In the genomic region with DNA sequence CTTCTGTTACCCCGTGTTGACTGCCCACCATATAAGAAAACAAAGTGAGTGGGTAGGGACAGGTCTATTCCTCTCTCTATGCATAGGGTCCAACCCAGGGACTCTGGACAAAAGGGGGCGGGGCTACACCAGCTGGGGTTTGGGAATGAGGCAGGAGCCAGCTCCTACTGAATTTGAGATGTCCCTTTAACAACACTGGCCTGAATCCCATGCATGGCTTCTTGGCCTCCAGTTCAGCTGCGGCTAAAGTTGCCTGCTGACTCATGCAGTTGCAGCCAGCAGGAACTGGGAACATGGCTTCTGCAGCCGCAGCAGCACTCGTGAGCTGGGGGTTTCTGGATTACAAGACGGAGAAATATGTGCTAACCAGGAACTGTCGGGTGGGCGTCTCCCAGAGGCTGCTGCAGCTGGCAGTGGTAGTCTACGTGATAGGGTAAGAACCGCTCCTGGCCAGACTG, we compare ENCODE assay signal across 8 mouse cellular contexts. TPM values are rescaled to one million over a fixed set of nuclear protein-coding genes. Genes with fewer than 3 reads are reported as not detected.
DNase-seq lines count a peak whose midpoint lies in the region; ATAC-seq and TF ChIP-seq lines count a peak whose summit lies in the region.

A gene (plus strand): TSS at position 135 of the 458 bp plus-strand sequence.

- H3K36me3 ChIP-seq in hindbrain, embryonic 16.5 days (ENCODE audit: control insufficient read depth, insufficient read depth, low read length) = no peaks in the 10 kb centered on the region
- H3K36me3 ChIP-seq in liver, postnatal 0 days (replicated peaks; ENCODE audit: insufficient read depth, low read length) = no peaks in the 10 kb centered on the region
- H3K36me3 ChIP-seq in neural tube, embryonic 13.5 days = no peaks in the 10 kb centered on the region

- no peak for TF ChIP-seq EP300 in liver, postnatal 0 days (IDR thresholded peaks at IDR 0.05; ENCODE audit: low read depth)

- peak within 1 kb of the TSS; percentile 72 for H3K27ac ChIP-seq in hindbrain, embryonic 16.5 days (ENCODE audit: low read depth, low read length)
- no peak within 1 kb of the TSS for H3K27ac ChIP-seq in liver, postnatal 0 days (ENCODE audit: low read depth)
- H3K27ac ChIP-seq in neural tube, embryonic 13.5 days (replicated peaks) = peak within 1 kb of the TSS; percentile 49

- WGBS in hindbrain, embryonic 16.5 days = 2% methylated on average over 10 of the region's 10 CpGs
- WGBS in liver, postnatal 0 days (ENCODE audit: insufficient replicate concordance) = 3% methylated on average over 10 of the region's 10 CpGs
- 3% methylated on average over 10 of the region's 10 CpGs for WGBS in neural tube, embryonic 13.5 days

- ATAC-seq in hindbrain, embryonic 16.5 days = peak; percentile 70
- ATAC-seq in liver, postnatal 0 days = peak; percentile 14; the same call in 1 of the 2 replicates
- peak; percentile 29; the same call in 1 of the 2 replicates for ATAC-seq in neural tube, embryonic 13.5 days (ENCODE audit: low read depth)

- no peaks in the 10 kb centered on the region for H3K9me3 ChIP-seq in hindbrain, embryonic 16.5 days (ENCODE audit: control insufficient read depth, low read length)
- H3K9me3 ChIP-seq in liver, postnatal 0 days (ENCODE audit: low read length) = no peaks in the 10 kb centered on the region
- no peaks in the 10 kb centered on the region for H3K9me3 ChIP-seq in neural tube, embryonic 13.5 days

- intact Hi-C loops in gastrocnemius, postnatal 14 days (cut with DNase I; ENCODE audit: low total_unique reads) = no loop called here

- DNase-seq in ES-CJ7 (ENCODE audit: low read depth, low spot score) = peak; percentile 21
- peak; percentile 67 for DNase-seq in brain, adult 2 months (ENCODE audit: low read depth, low spot score)
- peak; percentile 78 for DNase-seq in gastrocnemius, postnatal 14 days
- peak; percentile 31 for DNase-seq in liver, postnatal 0 days
- DNase-seq in natural killer cell, adult 2 months (ENCODE audit: low spot score in 2 of 2) = no peak
- DNase-seq in right cerebral cortex, adult 2 months (ENCODE audit: low spot score in 2 of 2) = no peak

- H3K4me1 ChIP-seq in hindbrain, embryonic 16.5 days (ENCODE audit: control insufficient read depth, insufficient read depth, low read depth, low read length) = peaks cover 14% of the 10 kb centered on the region
- peaks cover 13% of the 10 kb centered on the region for H3K4me1 ChIP-seq in liver, postnatal 0 days (ENCODE audit: insufficient read depth)
- peaks cover 29% of the 10 kb centered on the region for H3K4me1 ChIP-seq in neural tube, embryonic 13.5 days (replicated peaks)

- H3K4me3 ChIP-seq in hindbrain, embryonic 16.5 days (ENCODE audit: low read length) = peak within 1 kb of the TSS; percentile 30
- 0 out of 2 replicates have a peak within 1 kb of the TSS, but pooled peaks have one; percentile 4 for H3K4me3 ChIP-seq in liver, postnatal 0 days (ENCODE audit: low read depth, low read length)
- H3K4me3 ChIP-seq in neural tube, embryonic 13.5 days = peak within 1 kb of the TSS; percentile 7

- peak within 1 kb of the TSS; percentile 46 for H3K9ac ChIP-seq in hindbrain, embryonic 16.5 days (ENCODE audit: low read depth, low read length)
- no peak within 1 kb of the TSS for H3K9ac ChIP-seq in liver, postnatal 0 days (replicated peaks)
- peak within 1 kb of the TSS; percentile 34 for H3K9ac ChIP-seq in neural tube, embryonic 13.5 days

- peaks cover 3% of the 10 kb centered on the region; the same call in 1 of the 2 replicates for H3K27me3 ChIP-seq in hindbrain, embryonic 16.5 days (replicated peaks; ENCODE audit: control insufficient read depth, insufficient read depth, low read length)
- peaks cover 14% of the 10 kb centered on the region for H3K27me3 ChIP-seq in liver, postnatal 0 days (ENCODE audit: insufficient read depth, low read length)
- H3K27me3 ChIP-seq in neural tube, embryonic 13.5 days = peaks cover 51% of the 10 kb centered on the region

- peak within 1 kb of the TSS; percentile 52 for H3K4me2 ChIP-seq in hindbrain, embryonic 16.5 days (ENCODE audit: low read length)
- H3K4me2 ChIP-seq in liver, postnatal 0 days (ENCODE audit: low read depth, low read length) = peak within 1 kb of the TSS; percentile 44
- H3K4me2 ChIP-seq in neural tube, embryonic 13.5 days = peak within 1 kb of the TSS; percentile 49

- no peak for TF ChIP-seq CTCF in liver, postnatal 0 days (IDR thresholded peaks at IDR 0.05; ENCODE audit: low read depth)

RNA-seq across cellular contexts. Expression of the gene that starts here (rescaled TPM):
- 1 to 10 TPM; 6.5 to 7.0 TPM for total RNA-seq in gastrocnemius, postnatal 14 days (2021)
- 3.0 and 3.2 TPM in 2 replicates for polyA plus RNA-seq in hindbrain, embryonic 16.5 days (2015; fragmentation: Nextera tagmentation; extraction: Ambion mirVana)
- 0.14 and 0.18 TPM in 2 replicates for polyA plus RNA-seq in liver, postnatal 0 days (2015; fragmentation: Nextera tagmentation; extraction: Ambion mirVana)
- polyA plus RNA-seq in neural tube, embryonic 13.5 days (2015; fragmentation: Nextera tagmentation; extraction: Ambion mirVana) = 1.2 and 1.6 TPM in 2 replicates

Comparison
In these comparisons a context has a peak if more than half of its experiments do, and no peak if none do; other contexts are left out.
1. Peak in DNase-seq, ATAC-seq, H3K4me3 ChIP-seq and H3K4me2 ChIP-seq in liver, postnatal 0 days; RNA of the gene not detected or under 1 TPM.
2. DNase-seq: peak in ES-CJ7 (single experiment), brain, adult 2 months (single experiment) and gastrocnemius, postnatal 14 days (single experiment); none in natural killer cell, adult 2 months (0 of 2) and right cerebral cortex, adult 2 months (0 of 2).
3. ATAC-seq: peak in every context shown above with its lines; median percentile 70 in hindbrain, embryonic 16.5 days; 29 in neural tube, embryonic 13.5 days; 14 in liver, postnatal 0 days.
4. Peak in every context shown above with its lines, with median percentiles within 50 percentile points of each other: H3K4me2 ChIP-seq and H3K4me3 ChIP-seq.